Mouse (Mus musculus) frontal cortex, postnatal 36 days (tissue): Measurements from ENCODE around the gene Tmem176a.
"Not testable (repeated sequence)": the region's sequence is repeated elsewhere in the genome, so short reads cannot be mapped to it uniquely, and the experiment has no call there.

Experiments
- DNase-seq, 2 experiments: peaks; one replicate each; pipeline ENCODE4 v3.0.0; 2022; ENCODE audit warnings: low spot score in 2 of 2

Tmem176a gene

DNA sequence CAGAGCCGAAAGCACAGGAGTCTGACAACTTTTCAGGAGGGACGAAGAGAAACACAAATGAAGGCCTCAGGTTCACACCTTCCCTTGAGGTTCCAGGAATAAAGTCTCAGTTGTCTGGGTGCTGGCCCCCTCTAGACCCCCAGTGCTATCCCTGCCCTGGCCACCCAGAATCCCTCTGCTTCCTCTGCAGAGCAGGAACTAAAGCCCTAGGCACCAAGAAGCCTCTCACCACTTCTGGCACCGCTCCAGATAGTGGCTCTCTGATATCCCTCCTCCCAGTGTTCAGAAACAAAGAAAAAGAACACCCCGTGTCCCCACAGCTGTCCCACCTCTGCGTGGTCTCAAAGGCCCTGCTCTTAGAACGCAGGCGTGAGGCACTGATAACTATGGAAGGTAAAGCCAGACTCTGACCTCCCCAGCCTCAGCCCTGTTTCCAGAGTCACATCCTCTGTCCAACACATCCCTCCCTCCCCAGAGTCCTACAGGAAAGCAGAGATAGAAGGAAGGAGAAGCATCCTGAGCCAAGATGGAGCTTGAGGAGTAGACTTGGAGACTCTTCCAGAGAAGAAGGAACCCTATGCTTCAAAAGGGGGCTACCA lies at the start of gene Tmem176a:
TSS of gene Tmem176a (plus strand) at position 549 of the 599 bp plus-strand sequence.
- no peak for DNase-seq

DNA sequence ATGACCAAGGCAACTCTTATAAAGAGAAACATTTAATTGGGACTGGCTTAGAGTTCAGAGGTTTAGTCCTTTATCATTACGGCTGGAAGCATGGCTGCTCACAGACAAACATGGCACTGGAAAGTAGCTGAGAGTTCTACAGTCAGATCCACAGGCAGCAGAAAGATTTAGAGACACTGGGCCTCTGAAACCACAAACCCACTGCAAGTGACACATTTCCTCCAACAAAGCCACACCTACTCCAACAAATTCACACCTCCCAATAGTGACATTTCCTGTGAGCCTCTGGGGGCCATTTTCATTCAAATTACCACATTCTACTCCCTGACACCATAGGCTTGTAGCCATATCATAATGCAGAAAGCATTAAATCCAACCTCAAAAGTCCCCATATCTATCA lies 38.8 kb upstream of the Tmem176a start:
- DNase-seq = no peak

GRCm38 (mm10) chr6:48803406-48804051 lies 37.2 kb upstream of the Tmem176a start:
- no peak for DNase-seq

- no peak for DNase-seq
Observed at GRCm38 (mm10) chr6:48804346-48804745, 36.4 kb upstream of the Tmem176a start.

DNA sequence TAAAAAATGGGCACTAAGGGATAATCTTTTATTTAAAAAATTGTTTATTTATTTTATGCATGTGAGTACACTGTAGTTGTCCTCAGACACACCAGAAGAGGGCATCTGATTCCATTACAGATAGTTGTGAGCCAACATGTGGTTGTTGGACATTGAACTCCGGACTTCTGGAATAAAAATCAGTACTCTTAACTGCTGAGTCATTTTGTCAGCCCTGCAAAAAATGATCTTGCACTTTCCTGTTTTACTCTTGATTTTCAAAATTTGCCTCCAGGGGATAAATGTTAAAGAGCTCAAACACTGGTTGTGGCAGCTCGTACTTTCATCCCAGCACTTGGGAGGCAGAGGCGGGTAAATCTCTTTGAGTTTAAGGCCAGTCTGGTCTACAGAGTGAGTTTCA lies 34.0 kb upstream of the Tmem176a start:
- DNase-seq = no peak

DNA sequence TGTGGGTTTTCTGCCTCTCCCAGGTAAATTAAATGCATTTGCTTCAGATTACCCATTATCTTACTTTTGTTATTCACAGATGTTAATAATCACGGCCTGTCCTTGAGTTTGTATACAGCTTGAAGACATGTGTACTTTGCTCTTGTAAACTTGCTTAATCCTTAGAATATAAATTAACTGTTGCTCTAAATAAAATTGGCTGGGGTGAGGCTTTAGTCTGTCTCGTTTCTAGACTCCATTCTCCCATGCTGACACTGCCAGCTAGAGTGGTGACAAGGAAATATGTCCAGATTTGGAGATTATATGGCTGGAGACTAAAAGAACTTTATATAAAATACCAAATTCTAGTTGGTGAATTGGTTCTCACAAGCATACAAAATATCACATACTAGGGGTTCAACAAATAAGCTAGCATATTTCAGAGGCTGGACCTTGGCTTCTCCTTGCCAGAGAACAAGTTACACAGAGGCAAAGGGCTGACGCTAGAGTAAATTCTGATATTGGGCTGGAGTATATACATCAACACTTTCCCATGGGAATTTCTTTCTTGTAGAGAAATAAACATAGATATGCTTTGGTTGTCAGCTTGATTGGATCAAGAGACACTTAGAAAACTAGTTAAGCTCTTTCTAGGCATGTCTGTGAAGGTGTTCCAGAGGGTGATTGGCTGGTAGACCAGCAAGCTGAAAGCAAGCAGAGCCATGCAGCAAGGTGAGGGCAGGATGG lies 31.1 kb upstream of the Tmem176a start:
- no peak for DNase-seq

GRCm38 (mm10) chr6:48815013-48815412 lies 25.7 kb upstream of the Tmem176a start:
- DNase-seq = no peak

DNA sequence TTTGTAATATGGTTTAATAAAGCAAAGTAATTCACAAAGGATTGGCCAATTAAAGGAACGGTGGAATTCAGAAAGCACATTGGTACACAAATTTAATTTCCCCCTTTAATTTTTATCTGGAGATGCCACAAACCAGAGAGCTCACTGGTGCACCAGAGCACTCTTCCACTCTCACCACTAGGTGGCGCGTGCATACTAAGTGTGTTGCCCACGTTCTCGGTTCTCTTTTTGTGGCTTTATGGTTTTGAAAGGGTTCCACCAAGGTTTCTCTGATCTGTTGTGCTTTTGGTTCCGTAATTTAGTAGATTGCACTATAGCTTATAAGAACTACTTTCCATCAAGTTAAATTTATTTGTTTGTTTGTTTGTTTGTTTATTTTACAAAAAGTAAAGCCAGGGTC lies 22.9 kb upstream of the Tmem176a start:
- peak; percentile 36 to 77 for DNase-seq

DNA sequence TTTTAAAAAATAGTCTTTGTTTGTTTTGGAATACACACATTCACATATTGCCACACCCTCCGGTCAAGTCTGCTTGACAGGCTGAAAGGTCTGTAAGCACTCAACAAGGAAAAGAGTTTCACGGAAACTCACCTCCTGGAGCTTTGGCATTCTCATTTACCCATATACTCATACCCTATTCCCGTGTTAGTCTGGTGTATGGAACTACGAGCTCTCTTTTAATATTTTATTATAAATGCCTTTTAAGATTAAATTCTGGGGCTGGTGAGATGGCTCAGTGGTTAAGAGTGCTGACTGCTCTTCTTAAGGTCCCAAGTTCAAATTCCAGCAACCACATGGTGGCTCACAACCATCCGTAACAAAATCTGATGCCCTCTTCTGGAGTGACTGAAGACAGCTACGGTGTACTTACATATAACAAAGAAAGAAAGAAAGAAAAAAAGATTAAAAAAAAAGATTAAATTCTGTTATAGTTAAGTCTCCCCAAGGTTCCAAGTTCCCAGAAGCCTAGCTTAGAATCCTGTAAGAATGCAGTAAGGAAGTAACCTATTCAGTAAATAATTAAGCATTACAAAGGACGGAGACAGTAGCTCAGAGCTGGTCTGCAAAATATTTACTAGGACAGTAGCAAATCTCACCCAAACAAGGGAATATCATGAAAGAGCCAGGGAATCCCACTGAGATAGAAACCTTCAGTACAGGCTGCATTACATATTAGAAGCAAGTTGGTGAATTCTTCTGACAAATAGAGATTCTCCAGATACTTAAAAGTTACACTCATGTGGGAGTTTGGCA lies 18.5 kb upstream of the Tmem176a start:
- DNase-seq = not testable (repeated sequence)

DNA sequence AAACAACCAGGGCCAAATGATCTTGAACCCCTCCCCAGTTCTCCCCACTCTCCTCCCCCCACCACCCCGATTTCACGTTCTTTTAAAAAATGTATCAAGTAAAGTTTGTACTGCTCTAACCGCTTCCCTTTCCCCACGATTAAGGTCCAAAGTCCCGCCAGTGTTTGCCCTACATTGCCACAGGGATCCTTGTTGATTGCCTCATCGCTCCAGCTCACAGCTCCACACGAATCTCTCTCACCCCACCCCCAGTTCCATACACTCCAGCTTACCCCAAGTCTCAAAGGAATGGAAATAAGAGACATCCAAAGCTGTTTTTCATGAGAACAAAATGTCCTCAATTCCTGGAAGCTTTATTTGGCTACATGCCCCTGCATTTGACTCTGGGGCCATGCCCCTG lies 15.7 kb upstream of the Tmem176a start:
- no peak for DNase-seq

- DNase-seq = no peak
Observed at GRCm38 (mm10) chr6:48828976-48829375, 11.7 kb upstream of the Tmem176a start.

DNA sequence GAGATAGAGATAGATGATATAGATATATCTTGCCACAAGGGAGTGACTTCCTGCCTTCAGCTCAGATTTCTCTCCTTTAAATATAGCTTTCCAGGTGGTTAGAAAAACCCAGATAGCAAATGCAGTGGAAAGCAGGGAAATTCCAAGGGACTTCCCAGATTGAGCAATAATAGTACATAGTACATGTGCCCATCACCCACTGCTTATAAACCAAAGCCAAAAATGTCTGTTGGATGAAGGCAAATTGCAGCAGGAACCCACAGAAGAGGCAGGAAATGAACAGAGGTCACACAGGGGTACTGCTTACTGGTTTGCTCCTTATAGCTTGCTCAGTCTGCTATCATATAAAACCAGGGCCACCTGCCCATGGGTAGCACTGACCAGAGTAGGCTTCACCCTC lies 11.1 kb upstream of the Tmem176a start:
- DNase-seq = no peak

GRCm38 (mm10) chr6:48830241-48830640 lies 10.5 kb upstream of the Tmem176a start:
- DNase-seq = no peak

DNA sequence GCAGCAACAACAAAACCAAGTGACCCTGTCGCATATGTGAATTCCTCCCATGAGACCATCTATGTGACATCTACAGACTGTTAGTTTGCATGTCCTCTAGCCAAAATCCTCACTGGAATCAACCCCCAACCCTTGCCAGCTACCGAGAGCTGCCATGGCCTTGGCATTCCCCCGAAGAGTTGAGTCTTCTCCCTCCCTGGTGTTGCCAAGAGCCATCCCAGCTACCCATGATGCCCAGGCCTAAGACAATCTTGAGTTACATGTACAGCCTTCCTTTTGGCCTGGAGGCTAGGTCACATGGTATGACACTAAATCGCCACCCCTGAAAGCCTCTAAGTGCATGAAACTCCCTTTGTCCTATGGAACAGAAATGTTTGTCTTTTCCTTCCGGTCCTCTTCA lies 9.6 kb upstream of the Tmem176a start:
- DNase-seq = no peak

GRCm38 (mm10) chr6:48832426-48832825 lies 8.3 kb upstream of the Tmem176a start:
- no peak for DNase-seq

DNA sequence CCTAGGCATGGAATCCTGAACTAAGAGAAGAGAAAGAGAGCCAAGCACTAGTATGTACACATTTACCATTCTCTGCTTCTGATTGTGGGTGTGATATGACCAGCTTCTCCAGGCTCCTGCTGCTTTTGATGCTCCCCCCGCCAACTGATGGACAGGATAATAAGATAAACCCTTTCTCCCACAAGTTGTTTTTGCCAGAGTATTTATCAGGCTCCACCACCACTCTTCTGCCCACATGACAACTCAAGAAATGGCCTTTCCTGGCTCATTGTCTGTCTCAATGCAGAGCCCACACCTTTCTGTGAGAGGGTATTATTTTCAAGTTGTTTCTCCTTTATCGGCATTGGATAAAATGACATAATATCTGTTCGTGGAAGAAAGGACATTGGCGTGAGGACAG lies 7.2 kb upstream of the Tmem176a start:
- DNase-seq = no peak

GRCm38 (mm10) chr6:48835241-48835640 lies 5.5 kb upstream of the Tmem176a start:
- DNase-seq = no peak

DNA sequence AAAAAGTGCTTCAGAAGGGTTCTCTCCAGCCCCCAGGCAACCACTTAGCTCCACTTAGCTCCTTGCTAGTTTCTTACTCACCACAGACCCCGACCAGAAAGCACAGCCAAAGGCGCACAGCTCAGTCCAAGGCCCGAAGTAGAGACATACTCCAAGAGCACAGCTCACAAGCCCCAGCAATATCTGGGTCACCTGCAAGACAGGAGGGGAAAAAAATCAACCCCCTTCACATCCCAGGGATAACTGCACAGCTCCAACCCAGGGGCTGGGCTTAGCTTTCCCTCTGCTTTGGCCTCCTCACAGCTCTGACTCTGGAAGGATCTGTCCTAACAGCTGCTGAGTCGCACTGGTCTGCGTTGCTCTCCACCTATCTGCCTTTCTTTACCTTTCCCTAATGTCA lies 4.6 kb upstream of the Tmem176a start:
- no peak for DNase-seq

GRCm38 (mm10) chr6:48837516-48837915 lies 3.2 kb upstream of the Tmem176a start:
- no peak for DNase-seq

DNA sequence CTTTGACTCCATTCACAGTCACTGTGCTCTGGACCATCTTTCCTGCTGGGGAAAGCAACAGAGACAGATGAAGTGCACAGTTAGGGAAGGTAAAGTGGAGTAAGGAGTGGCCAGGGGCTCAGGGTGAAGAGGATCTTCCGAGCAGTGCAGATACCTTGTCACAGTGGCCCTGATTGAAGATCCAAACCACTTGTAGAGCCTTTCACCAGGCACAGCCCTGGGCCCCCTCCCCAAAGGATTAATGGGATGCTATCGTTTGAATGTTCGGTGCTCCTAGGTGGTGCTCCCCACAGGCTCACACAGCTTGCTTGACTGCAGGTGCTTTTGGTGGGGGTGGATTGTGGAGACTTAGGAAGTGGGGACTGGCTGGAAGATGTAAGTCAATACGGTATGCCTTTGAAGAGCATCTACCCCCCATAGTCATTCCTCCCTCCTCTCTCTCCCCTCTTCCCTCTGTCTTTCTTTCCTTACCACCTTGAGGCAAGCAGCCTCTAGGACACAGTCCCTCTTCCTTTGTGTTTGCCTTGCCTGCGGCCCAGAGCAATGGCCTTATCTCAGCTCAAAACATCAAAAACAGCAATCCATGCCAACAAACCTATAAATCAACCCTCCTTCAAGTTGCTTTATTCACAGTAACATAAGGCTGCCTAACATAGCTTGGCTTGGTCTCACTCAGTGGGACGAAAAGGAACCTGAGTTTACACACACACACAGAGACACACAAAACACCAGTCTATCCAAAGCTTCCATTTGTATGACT lies 2.2 kb upstream of the Tmem176a start:
- no peak for DNase-seq

- DNase-seq = peak; percentile 77 to 81
Observed at GRCm38 (mm10) chr6:48840973-48841625, 380 bp downstream of the Tmem176a start, which contains the start of gene Tmem176b. Gene Tmem176b, minus strand, starts transcription at chr6:48841496.
